In the genomic region with DNA sequence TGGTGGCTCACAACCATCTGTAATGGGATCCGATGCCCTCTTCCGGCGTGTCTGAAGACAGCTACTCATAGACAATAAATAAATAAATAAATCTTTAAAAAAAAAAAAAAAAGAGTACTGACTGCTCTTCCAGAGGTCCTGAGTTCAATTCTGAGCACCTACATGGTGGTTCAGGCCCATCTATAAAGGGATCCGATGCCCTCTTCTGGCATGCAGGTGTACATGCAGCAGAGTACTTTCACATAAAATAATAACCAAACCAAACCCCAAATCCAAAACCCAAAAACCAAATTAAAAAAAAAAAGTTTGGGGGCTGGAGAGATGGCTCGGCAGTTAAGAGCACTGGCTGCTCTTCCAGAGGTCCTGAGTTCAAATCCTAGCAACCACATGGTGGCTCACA, we compare ENCODE assay signal across 14 mouse cellular contexts. TPM values are rescaled to one million over a fixed set of nuclear protein-coding genes. Genes with fewer than 3 reads are reported as not detected.
"Had no signal": no experiment of that assay in that cellular context is flagged by ENCODE, and none has a peak within 500 bp of the region (broad histone marks: within the 10 kb centered on the region; RNA-seq: fewer than 3 reads in every experiment).

No protein-coding gene starts in this region.

RNA-seq across cellular contexts. Expression of gene Gstp2, which starts 3.2 kb away (rescaled TPM):
- total RNA-seq: megakaryocyte progenitor cell, adult 5-6 weeks; megakaryocyte-erythroid progenitor cell, adult 5-6 weeks had no signal

RNA-seq across cellular contexts. Expression of gene Gstp3, which starts 10.3 kb away (rescaled TPM):
- total RNA-seq: layer of hippocampus, postnatal 14 days; left cerebral cortex, postnatal 25 days had no signal
- polyA plus RNA-seq: limb, embryonic 10.5 days; limb, embryonic 13.5 days; midbrain, embryonic 12.5 days; midbrain, embryonic 15.5 days; neural tube, embryonic 12.5 days; neural tube, embryonic 15.5 days; testis, adult 2 months had no signal

RNA-seq across cellular contexts. Expression of gene Cabp2, which starts 32.3 kb away (rescaled TPM):
- total RNA-seq: layer of hippocampus, postnatal 14 days; left cerebral cortex, postnatal 25 days; megakaryocyte progenitor cell, adult 5-6 weeks; megakaryocyte-erythroid progenitor cell, adult 5-6 weeks had no signal
- polyA plus RNA-seq: kidney, embryonic 14.5 days; limb, embryonic 10.5 days; limb, embryonic 13.5 days; lung, embryonic 15.5 days; midbrain, embryonic 12.5 days; neural tube, embryonic 12.5 days; neural tube, embryonic 15.5 days; testis, adult 2 months; urinary bladder, adult 2 months had no signal
